ENCODE assay signal across 14 mouse cellular contexts in genomic region chr7:73063556-73063955, GRCm38 (mm10).
DNase-seq lines count a peak whose midpoint lies in the region.
"Had no signal": no experiment of that assay in that cellular context is flagged by ENCODE, and none has a peak within 500 bp of the region (broad histone marks: within the 10 kb centered on the region; RNA-seq: fewer than 3 reads in every experiment).

No protein-coding gene starts in this region.

- intact Hi-C loops in left cerebral cortex, postnatal 4 days (cut with DNase I): no loop called here

- DNase-seq in cerebellum, postnatal 10 days: peak; percentile 46 to 59
- no peak for DNase-seq in cerebellum, adult 18-20 months
- DNase-seq in left cerebral cortex, postnatal 4 days: peak; percentile 22
- no peak for DNase-seq in left cerebral cortex, adult 18-20 months (ENCODE audit: low spot score in 2 of 2)
- peak; percentile 25 for DNase-seq in ZHBTc4 (ENCODE audit: low read depth, low spot score)
- DNase-seq in yolk sac, embryonic 10.5 days (ENCODE audit: low spot score): no peak
- DNase-seq: adrenal gland, postnatal 10 days; adrenal gland, postnatal 36 days; cerebellum, adult 11-12 months; cerebellum, adult 9-11 months; forebrain, postnatal 0 days; gastrocnemius, adult 2 months; gastrocnemius, postnatal 14 days; heart, adult 11 months had no signal

Comparison
In these comparisons a context has a peak if more than half of its experiments do, and no peak if none do; other contexts are left out.
1. DNase-seq: peak in cerebellum, postnatal 10 days (2 of 2), left cerebral cortex, postnatal 4 days (single experiment) and ZHBTc4 (single experiment); none in cerebellum, adult 18-20 months (0 of 2), left cerebral cortex, adult 18-20 months (0 of 2) and yolk sac, embryonic 10.5 days (single experiment).